Mouse (Mus musculus) retina, embryonic 14.5 days (tissue): ENCODE data around the gene Oas1e.
"Not testable (repeated sequence)": the region's sequence is repeated elsewhere in the genome, so short reads cannot be mapped to it uniquely, and the experiment has no call there.

ENCODE experiments used
- DNase-seq: peaks from one replicate; pipeline ENCODE4 v3.0.0-alpha.2; 2015; ENCODE audit warnings: low spot score

Oas1e gene

DNA sequence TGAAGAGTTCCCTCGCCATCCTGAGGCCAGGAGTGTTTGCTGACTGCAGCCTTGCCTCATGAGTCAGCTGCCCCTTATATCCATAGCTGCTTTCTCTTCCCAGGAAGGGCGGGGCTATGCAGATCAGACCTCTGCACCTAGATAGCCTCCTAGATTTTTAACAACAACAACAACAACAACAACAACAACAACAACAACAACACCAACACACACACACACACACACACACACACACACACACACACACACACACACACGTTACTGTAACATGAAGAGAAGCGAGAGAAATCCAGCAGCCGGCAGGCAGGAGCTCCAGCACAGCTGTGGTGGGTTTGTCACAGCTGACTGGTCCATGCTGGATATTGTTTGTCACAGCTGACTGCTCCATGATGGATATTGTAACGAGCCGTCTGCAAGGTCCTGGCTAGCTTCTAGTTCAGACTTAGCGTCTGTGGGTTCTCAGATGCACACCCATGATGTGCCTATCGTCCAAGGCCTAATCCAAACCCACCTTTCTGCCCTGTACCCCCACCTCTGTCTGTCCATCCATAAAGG, at the start of gene Oas1e:
Gene Oas1e (minus strand): TSS at position 51 of the 555 bp plus-strand sequence.
- DNase-seq = peak; percentile 62

DNA sequence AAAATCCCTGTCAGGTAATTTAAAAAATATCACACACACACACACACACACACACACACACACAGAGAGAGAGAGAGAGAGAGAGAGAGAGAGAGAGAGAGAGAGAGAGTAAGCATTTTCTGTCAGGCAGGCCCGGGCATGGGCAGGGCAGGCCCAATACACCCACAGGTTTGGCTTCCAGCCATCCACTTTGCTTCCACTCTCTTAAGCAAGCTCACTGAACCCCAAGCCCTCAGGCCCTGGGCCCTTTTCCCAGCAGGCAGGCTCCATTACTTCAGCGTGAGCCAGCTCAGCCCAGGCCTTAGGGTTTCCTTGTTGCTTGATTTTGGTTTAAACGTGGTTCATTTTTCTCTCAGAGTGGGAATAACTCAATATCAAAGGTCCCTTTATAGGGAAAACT, 49.4 kb upstream of the Oas1e start:
- no peak for DNase-seq

DNA sequence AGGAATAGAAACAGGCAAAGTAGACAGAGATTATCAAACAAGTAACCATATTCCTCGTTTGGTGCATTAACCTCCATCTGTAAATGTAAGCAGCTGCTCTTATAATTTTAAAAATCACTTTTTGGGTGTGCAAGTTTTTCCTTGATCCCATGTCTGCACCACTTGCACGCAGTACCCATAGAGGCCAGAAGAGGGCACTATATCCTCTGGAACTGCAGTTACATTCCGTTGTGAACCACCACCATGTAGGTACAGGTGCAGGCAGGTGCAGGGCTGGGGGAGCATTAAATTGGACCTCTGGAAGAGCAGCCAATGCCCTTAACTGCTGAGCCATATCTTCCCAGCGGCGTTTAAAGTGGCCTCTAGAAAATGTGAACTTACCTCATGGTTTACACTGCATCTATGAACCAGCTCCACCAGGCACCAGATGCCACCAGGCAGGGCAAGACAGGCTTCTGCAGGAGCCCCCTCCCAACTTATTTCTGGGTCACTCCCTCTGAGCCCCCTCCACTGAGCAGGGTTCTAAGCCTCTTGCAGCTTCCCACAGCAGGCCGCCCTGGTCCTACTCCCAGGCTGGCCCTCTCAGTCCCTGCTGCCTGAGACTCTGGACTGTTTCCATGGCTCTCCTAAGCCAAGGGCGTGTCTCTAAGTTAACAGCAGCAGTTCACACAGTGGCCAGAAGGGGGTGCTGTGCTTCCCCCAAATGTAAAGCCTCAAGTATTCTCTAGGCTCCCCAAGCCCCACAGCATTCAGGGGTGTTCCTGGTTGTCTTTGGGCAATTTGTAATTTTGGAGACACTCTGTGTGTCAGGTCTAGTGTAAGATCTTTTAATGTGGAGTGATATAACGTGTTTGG, 41.6 kb upstream of the Oas1e start:
- peak; percentile 66 for DNase-seq

DNA sequence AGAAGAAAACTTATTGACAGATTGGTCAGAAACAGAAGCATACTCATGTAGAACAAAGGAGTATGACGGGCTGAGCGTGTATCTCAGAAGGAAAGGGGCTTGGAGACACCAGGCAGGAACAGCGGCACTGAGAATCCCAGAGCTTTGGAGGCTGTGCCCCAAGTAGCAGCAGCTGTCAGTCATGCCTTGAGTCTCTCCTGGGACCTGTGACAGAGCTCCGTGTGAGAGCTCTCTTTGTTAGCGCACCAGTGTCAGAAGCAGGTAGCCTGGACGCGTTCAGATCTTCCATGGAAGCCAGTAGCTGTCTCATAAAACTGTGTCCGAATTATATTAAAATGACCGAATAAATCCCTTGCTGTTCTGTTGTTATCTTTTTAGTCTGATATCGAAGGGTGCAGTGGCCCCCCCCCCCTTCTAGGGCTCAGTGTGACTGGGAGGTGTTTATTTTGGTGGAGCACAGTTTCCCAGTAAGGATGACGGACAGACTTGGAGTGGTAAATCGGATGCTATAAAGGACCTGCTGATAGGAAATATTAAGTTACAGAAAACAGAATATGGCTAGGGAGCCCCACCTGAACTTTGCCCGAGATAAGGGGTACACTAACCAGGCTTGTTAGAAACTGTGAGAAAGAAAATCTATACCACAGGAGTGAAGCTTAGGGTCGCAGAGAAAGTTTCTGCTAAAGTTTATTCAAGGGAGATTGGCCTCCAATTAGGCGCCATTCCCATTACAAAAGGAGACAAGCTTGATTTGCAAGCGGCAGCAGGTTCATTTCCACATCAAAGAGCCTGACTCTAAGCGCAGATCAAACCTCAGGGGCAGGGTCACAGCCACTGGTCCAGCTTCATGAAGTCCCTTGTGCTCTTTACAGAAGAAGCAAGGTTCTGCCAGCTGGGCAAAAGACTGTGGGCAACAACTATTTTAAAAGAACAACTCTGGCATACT, 38.3 kb upstream of the Oas1e start:
- peak; percentile 43 for DNase-seq

DNA sequence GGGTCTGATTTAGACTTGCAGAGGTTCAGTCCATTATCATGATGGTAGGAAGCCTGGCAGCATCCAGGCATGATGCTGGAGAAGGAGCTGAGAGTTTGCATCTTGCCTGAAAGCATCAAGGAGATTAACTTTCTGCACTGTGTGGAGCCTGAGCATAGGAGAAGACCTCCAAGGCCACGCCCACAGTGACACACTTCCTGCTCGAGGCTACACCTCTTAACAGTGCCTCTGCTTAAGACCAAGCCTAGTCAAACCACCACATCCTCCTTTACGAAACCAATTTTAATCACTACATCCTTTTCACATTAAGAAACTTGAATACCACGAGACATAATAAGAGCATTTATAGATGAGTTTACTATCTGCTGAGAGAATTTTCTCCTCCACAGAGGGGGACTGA, 35.7 kb upstream of the Oas1e start:
- DNase-seq = no peak

DNA sequence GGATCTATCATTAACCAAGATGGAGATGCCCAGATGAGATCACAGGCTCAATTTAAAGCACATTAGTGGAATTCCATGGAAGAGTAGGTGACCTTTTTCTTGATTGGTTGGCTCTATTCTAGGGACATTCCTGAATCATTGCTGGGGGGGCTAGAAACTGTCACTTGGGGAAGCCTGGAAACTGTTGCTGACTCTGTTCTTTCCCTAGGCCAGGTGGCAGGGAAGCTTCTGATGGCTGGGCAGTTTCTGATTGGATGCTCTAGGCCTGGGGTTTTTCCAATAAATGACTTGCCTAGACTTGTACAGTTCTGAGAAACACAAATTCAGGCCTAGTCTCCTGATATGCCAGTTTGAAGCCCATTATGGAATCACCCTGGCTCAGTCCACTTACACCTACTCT, 23.7 kb upstream of the Oas1e start:
- DNase-seq = no peak

DNA sequence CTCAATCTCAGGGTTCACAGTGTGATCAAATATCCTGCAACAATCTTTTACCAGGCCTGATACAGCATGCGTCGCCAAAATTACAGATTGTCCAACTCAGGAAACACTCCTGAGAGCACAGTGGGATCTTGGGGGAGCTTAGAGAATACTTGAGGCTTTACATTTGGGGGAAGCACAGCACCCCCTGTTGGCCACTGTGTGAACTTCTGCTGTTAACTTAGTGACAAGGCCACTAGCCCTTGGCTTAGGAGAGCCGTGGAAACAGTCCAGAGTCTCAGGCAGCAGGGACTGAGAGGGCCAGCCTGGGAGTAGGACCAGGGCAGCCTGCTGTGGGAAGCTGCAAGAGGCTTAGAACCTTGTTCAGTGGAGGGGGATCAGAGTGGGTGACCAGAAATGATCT, 20.6 kb upstream of the Oas1e start:
- peak; percentile 57 for DNase-seq

DNA sequence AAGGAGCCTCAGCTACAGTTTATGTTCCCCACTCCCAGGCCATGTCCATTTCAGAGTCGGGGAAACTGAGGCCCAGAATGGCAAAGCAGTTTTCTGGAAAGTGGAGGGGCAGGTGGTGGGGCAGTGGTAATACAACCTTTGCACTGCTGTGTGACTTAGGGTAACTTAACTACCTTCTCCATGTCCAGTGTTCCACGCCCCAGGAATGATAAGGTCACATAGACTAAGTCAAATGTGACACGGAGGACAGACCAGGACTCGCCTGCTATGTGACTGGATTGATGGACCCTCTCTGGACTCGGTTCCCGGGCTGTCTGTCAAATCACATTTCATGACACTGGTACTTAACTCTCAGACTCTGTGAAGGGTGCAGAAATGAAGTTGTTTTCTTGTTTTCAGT, 17.7 kb upstream of the Oas1e start:
- no peak for DNase-seq

DNA sequence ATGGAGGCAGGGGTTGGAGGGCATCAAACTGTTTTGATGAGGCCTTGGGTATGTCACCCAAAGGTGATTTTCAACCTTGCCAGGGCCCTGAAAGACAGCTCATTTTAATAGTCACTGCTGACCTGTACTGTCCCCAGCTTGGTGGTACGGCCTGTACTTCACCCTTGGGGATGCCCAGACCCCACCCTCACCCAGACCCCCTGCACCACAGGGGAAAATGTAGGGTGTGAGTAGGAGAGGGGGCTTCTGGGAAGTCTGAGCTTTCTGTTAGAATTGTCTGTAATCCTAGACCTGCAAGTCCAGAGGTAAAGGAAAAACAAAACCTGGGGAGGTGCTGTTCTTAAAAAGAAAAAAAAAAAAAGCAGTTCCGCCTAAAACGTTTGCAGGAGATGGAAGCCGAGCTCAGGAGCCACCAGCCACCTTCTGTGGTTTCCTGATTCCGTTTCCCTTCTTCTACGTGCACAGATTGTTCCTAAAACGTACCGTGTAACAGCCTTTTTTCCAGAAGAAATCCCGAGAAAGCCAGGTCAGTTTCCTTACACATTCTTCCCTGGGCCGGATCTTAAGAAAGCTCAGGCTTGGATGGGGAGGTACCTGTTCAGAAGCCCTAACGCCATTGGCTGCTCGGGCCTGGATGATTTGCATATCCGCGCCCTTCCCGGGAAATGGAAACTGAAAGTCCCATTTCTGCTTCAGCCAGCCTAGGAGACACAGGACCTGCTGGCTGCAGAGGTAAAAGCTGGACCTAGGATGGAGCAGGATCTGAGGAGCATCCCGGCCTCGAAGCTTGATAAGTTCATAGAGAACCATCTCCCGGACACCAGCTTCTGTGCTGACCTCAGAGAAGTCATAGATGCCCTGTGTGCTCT, 16.9 kb upstream of the Oas1e start, which contains the start of gene Oas1c:
Gene Oas1c (minus strand): TSS at position 564 of the 869 bp plus-strand sequence.
- peak; percentile 84 for DNase-seq

DNA sequence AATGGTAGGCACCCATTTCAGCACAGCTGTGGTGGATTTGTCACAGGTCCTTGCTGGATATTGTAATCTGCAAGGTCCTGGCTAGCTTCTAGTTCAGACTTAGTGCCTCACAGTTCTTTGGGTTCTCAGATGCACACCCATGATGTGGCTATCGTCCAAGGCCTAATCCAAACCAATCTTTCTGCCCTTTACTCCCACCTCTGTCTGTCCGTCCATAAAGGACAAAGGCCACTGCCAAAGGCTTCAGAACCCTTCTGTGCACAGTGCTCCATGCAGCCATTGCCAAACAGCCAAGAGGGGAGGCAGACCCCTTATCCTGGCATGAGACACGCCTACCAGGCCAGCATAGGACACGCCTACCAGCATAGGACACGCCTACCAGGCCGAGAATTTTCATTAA, 13.8 kb upstream of the Oas1e start:
- no peak for DNase-seq

DNA sequence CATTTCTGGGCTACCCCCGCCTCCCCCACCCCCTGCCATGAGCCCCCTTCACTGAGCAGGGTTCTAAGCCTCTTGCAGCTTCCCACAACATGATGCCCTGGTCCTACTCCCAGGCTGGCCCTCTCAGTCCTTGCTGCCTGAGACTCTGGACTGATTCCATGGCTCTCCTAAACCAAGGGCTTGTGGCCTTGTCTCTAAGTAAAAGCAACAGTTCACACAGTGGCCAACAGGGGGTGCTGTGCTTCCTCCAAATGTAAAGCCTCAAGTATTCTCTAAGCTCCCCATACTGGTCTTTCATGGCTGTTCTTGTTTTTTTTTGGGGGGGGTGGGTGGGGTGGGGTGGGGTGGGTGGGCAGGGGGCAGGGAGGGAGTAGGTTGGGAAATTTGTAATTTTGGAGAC, 11.1 kb upstream of the Oas1e start:
- DNase-seq = peak; percentile 79

DNA sequence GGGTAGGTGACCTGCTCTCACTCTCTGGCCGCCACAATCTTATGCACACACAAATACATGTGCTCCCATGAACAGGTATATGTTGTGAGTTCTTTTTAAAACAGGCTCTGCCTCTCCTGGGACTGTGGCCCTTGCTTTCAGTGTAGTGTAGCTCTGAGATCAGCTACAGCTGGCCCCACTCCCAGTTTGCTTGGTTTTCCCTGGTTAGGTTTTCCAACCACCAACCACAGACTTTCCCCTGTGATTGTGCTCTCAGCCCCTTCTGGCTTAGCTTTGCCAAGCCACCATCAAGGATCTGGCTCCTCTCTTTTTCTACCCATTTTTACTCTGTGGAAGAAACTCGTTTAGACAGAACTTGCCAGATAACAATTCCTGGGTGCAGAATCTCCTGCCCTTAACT, 8.3 kb upstream of the Oas1e start:
- DNase-seq = no peak

DNA sequence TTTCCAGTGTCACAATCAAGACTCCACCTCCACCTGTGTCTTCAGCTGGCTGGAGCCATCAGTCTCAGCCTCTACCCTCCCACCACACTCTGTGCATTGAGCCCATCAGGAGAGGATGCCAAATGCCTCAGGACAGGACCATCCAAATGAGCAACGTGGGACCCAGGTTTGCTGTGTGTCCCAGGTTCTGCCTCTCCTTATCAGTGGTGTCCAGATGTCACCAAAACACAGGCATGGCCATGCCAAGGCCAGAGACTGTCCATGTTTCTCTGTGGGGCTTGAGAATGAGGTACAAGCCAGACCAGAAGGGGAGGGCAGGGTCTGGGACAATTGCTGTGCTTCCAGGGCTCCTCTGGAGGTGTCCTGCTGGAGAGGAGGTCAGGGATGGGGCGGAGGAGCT, 3.6 kb upstream of the Oas1e start:
- DNase-seq = not testable (repeated sequence)

DNA sequence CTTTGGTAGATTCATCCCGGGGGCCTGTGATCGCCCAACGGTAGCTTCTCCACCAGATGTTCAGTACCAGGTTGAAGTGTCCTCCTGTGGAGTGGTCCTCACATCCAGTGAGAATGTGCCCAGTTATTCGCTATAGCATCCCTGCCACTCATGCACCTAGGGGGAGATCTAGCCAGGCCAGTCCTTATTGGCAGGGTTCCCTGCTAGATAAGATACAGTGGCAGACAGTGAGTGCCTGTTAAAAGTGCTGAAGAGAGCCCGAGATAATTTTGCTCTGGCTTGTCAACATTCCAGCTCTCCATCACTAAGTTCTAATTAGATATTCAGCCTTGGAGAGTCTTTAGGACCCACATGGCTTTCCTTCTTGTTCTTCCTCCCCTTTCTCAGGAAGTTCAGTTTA, 2.8 kb upstream of the Oas1e start:
- DNase-seq = not testable (repeated sequence)

DNA sequence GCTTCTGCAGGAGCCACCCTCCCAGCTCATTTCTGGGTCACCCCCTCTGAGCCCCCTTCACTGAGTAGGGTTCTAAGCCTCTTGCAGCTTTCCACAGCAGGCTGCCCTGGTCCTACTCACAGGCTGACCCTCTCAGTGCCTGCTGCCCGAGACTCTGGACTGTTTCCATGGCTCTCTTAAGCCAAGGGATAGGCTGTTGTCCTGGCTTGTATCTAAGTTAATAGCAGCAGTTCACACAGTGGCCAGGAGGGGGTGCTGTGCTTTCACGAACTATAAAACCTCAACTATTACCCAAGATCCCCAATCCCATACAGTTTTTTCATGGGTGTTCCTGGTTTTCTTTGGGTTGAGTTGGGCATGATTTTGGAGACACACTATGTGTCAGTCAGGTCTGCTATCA, 2.3 kb downstream of the Oas1e start:
- peak; percentile 77 for DNase-seq

DNA sequence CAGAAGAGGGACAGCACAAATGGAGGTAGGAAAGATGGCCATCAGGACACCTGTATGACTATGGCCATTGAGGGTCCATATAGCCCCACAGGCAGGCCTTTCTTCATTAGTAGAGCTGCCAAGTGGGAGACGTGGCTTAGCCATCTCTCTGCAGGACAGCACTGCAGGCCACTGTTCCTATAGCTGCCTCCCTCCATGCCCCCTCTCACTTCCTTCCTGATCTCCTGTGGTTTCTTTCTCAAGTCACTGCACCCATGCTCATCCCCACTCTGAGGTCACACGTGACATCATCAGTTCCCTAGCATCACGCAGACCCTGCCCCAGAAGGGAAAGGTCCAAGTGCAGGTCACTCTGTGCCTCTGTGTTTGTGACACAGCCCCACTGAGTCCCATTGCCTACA, 8.3 kb downstream of the Oas1e start:
- DNase-seq = no peak

DNA sequence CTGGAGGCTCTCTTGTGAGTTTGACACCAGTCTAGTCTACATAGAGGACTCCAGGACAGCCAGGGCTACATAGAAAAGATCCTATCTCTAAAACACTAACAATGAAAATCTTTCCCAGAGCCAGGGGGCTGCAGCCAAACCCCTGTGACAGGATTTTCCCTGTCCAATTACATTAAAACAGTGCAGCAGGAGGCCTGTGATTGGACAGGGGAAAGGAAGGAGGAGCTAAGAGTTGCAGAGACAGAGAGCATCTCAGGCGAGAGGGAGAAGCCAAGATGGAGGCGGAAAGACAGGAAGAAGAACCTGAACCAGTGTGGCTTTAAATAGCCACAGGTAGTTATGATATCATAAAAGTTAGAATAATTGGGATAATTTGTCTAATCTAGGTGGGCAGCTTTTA, 12.9 kb downstream of the Oas1e start:
- no peak for DNase-seq

DNA sequence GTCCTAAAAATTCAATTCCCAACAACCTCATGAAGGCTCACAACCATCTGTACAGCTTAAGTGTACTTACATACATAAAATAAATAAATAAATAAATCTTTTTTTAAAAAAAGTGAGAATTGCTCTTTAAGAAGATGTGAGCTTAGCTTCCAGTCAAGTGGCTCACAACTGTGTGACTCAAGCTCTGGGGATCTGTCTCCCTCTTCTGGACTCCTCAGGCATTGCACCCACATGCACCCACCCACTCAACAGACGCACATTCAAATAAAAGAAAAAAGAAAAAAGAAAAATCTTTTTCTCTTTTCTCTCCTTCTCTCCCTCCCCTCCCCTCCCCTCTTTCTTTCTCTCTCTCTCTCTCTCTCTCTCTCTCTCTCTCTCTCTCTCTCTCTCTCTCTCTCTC, 13.7 kb downstream of the Oas1e start:
- DNase-seq = no peak

DNA sequence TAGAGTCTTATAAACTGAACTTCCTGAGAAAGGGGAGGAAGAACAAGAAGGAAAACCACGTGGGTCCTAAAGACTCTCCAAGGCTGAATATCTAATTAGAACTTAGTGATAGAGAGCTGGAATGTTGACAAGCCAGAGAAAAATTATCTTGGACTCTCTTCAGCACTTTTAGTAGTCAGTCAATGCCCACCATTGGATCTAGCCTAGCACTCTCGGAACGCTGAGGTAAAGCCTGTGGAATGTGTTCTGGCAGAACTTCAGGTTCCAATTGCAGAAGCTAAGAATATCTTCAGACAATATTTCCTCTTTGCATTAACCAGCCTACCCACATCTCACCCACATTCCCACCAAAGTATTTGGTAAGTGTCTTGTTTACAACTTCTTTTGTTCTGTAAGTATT, 15.4 kb downstream of the Oas1e start:
- DNase-seq = no peak

DNA sequence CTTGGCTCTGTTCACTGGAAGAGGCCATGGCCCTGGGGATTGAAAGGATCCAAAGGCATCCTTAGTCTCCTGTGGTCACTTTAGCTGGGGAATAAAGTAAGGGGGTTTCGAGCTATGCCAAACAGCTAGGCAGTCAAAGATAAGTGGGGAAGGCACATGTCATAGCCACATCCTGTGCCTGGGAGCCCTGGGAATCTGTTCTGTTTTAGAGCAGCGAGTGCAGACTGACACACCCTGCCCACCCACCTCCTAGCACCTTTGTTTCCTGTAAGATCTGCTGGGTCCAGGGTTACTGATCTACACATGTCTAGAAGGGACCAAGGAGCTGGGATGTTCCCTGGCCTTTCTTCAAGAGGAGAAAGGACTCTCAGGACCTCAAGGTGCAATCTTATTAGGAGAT, 16.4 kb downstream of the Oas1e start:
- DNase-seq = no peak

DNA sequence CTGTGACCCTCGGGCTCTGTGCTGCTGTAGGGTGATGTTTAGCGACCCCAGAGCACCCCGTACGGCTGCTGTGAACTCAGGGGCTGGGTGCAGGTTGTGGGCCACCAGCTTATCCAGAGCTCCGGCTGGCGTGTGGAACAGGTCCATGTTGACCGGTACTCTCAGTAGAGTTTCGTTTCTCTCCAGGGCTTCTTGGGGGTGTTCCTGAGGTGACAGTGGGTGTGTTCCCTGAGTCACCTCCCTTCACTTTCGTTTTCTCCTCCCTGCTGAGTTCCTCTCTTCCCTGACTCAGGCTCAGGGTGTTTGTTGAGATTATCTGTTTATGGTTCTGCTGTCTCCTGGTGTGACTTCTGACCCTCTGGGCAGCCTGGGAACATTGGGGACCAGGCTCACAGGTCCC, 17.9 kb downstream of the Oas1e start, which contains the start of gene Oas3:
Gene Oas3 (minus strand): TSS at position 184 of the 400 bp plus-strand sequence.
- DNase-seq = no peak

DNA sequence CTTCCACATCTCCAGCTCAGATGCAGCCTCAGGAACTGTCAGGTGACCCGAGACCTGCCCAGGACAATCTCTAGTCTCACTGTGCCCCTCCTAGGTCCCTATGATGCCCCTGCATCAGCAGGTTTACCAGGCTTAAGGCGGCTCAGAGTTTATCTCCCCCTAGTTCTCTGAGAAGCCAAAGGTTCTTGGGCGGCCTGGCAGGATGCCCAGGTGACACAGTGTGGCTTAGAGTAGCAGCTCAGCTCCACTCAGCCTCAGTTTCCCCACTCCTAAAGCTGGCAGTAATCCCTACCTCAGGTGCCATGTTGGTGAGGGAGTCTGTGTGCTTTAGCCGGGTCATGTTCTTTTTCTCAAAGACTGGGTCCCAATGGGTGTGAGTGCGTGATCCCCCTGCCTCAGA, 18.5 kb downstream of the Oas1e start:
- no peak for DNase-seq
